Mouse (Mus musculus): ENCODE results near the gene C1ql3.

- no peak for TF ChIP-seq POLR2A (IDR thresholded peaks at IDR 0.05; ENCODE audit: insufficient read depth, low read depth, low read length)
- TF ChIP-seq CTCF (IDR thresholded peaks at IDR 0.05; ENCODE audit: insufficient read depth, low read depth, low read length) = no peak
These were observed 2.2 kb downstream of the C1ql3 start for GRCm38 (mm10) chr2:13009261-13009972.
